Mouse (Mus musculus) neural tube, embryonic 15.5 days (tissue): ENCODE measurements at regions not wholly inside any gene's neighbourhood (a gene's known extent, or its start where the extent isn't known, plus 50 kb on each side); places are given as distances from the start of the nearest gene placed in this dataset.
"Not testable (repeated sequence)": the region's sequence is repeated elsewhere in the genome, so short reads cannot be mapped to it uniquely, and the experiment has no call there.

Experiments
- ATAC-seq: fragments of 200-750 bp; cut with Nextera tagmentation; 2 replicates; pipeline ENCODE4 v1.8.0; 2017; ENCODE audit warnings: mild to moderate bottlenecking, moderate TSS enrichment, moderate library complexity; ENCODE audit not compliant: low FRiP score
- H3K27ac ChIP-seq: fragments of 300-500 bp; sonication (generic); replicated peaks from 2 replicates; pipeline ENCODE4 v1.5.1; 2015; ENCODE audit warnings: mild to moderate bottlenecking, inconsistent platforms
- H3K27me3 ChIP-seq: fragments of 300-500 bp; sonication (generic); replicated peaks from 2 replicates; pipeline ENCODE4 v1.6.1; 2015; ENCODE audit warnings: inconsistent platforms
- H3K36me3 ChIP-seq: fragments of 300-500 bp; sonication (generic); 2 replicates; pipeline ENCODE4 v1.6.1; 2015; ENCODE audit warnings: inconsistent platforms
- H3K4me1 ChIP-seq: fragments of 300-500 bp; sonication (generic); 2 replicates; pipeline ENCODE4 v1.6.1; 2015; ENCODE audit warnings: inconsistent platforms
- H3K4me2 ChIP-seq: fragments of 300-500 bp; sonication (generic); 2 replicates; pipeline ENCODE4 v1.6.1; 2015; ENCODE audit warnings: inconsistent platforms, mild to moderate bottlenecking, moderate library complexity
- H3K4me3 ChIP-seq: fragments of 300-500 bp; sonication (generic); replicated peaks from 2 replicates; pipeline ENCODE4 v1.5.1; 2015; ENCODE audit warnings: mild to moderate bottlenecking, inconsistent platforms
- H3K9ac ChIP-seq: fragments of 300-500 bp; sonication (generic); replicated peaks from 2 replicates; pipeline ENCODE4 v1.6.1; 2015; ENCODE audit warnings: mild to moderate bottlenecking, inconsistent platforms
- H3K9me3 ChIP-seq: fragments of 300-500 bp; sonication (generic); replicated peaks from 2 replicates; pipeline ENCODE4 v1.6.1; 2016; ENCODE audit warnings: inconsistent platforms
- WGBS: fragments of 180-500 bp; shearing (Covaris S2); methylation state at CpG from one replicate; pipeline ENCODE4 v1.1.7; 2015; ENCODE audit warnings: mixed read lengths; 5-methylcytosine and 5-hydroxymethylcytosine counted together

DNA sequence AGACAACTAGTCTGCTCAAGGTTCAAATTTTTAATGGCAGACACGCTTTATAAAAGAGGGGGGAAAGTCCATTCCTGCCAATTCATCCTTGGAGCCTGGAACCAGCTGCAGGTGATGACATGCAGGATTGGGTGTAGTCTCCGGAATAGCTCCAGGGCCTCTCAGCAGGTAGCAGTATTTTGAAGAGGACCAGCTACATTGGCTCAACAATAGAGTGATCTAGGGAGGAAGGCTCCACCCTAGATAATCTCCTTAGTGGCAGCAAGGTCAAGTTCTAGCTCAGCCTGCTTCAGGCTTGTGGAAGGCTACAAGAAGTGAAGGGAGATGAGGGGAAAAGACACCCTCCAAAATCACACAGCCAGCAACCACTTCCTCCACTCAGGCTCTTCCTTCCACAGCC, 1405.1 kb downstream of the 4930444P10Rik start:
- not testable (repeated sequence) for H3K4me1 ChIP-seq, H3K36me3 ChIP-seq, H3K9ac ChIP-seq, ATAC-seq, H3K27me3 ChIP-seq, H3K27ac ChIP-seq, H3K4me3 ChIP-seq, H3K4me2 ChIP-seq, H3K9me3 ChIP-seq
- WGBS = 92% methylated on average over 2 of the region's 2 CpGs

DNA sequence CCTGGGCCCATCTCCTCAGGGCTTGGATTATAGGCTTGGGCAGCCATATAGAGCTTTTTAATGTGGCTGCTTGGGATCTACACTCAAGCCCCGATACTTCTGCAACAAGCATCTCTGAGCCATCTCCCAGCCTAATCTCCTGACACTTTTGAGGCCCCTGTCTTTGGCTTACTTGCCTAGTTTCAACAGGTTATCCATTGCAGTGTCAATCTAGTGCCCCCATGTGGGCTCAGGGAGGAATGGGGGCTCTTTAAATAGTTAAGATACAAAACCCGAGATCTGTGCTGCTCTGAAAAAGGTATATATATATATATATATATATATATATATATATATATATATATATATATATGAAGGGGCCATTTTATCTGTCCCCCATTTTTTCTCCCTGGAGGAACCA, 1407.0 kb downstream of the 4930444P10Rik start:
- Histone ChIP-seq H3K36me3 (no peaks in the 10 kb centered on the region), H3K9me3 (no peaks in the 10 kb centered on the region), H3K4me1 (no peaks in the 10 kb centered on the region), H3K27ac (no peak overlapping the region), H3K4me2 (no peak overlapping the region), H3K9ac (no peak overlapping the region), H3K4me3 (no peak overlapping the region), H3K27me3 (no peaks in the 10 kb centered on the region)
- 59% methylated on average over 2 of the region's 2 CpGs for WGBS
- no peak for ATAC-seq

DNA sequence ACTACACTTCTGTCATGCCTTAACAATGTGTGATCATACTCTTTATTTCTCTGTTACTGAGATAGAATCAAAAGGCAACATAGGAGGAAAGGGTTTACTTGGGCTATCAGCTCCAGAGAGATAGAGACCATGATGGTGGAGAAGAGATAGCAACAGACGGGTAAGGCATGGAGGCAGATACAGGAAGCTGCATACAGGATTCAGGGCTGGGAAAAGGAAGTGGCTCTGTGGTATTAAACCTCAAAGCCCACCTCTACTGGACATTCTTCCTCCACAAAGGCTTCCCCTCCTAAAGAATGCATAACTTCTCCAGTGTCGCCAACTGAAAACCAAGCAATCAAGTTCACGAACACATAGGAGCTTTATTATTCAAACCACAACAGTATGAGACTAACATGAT, 1412.7 kb downstream of the 4930444P10Rik start:
- H3K9ac ChIP-seq = no peak overlapping the region
- no peak overlapping the region for H3K4me2 ChIP-seq
- H3K27me3 ChIP-seq = no peaks in the 10 kb centered on the region
- no peak overlapping the region for H3K4me3 ChIP-seq
- H3K27ac ChIP-seq = no peak overlapping the region
- no peaks in the 10 kb centered on the region for H3K9me3 ChIP-seq
- no peaks in the 10 kb centered on the region for H3K4me1 ChIP-seq
- H3K36me3 ChIP-seq = no peaks in the 10 kb centered on the region
- WGBS = 92% methylated on average over 3 of the region's 3 CpGs
- no peak for ATAC-seq

DNA sequence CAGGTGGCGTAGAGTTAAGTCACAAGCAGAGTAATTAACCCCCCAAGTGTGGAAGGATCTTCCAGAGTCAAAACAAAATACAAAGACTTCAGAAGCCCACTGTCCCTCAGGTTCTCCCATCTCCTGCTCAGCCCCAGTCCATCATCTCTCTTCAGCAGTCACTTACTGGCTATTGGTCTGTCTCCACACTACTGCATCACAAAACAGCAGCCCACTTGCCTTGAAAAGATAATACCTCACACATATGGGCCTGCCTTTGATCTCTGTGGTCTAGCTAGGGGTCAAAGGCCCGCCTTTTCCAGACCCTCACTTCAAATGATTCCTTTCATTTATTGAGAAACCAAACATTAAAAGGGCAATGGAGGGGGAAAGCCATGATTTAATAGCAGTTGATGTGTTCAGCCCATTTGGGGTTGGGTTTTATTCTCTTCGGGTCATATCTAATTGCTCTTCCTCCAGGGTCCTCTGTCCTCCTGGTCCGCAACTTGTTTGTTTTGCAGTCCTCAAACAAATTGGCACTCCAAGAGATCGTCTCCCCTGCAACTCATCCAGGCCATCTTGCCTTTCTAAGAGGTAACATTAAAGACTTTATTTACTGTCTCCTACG, 1420.6 kb downstream of the 4930444P10Rik start:
- H3K36me3 ChIP-seq = no peaks in the 10 kb centered on the region
- no peaks in the 10 kb centered on the region for H3K4me1 ChIP-seq
- H3K4me2 ChIP-seq = no peak overlapping the region
- no peak for ATAC-seq
- no peak overlapping the region for H3K9ac ChIP-seq
- WGBS = 25% methylated on average over 6 of the region's 6 CpGs
- no peaks in the 10 kb centered on the region for H3K9me3 ChIP-seq
- H3K4me3 ChIP-seq = no peak overlapping the region
- no peak overlapping the region for H3K27ac ChIP-seq
- no peaks in the 10 kb centered on the region for H3K27me3 ChIP-seq

DNA sequence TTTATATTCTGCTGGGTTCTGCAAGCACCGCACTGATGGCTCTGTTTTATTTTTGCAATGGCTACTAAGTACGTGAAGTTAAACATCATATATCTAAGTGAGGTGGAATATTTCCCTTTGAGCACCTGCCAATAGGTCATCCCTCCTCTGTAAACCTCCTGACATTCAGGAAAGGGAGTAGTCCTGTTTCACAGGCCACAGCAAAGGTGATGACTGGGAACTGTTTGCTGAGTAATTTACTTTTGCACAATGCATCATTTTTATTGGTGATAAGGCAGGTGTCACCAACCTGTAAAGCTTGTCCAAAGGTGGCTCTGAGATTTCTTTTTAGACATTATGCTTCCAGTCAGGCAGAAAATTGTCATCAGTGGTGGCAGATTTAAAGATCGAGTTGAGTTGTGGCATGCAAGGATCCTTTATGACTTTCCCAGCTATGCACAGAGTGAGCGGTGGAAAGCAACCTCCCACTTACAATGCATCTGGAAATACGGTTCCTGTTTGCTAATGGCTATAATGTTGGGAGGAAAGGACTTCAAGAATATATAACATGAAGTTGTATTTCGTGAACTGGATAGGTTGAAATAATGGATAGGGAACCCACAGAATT, 1430.3 kb downstream of the 4930444P10Rik start:
- no peak for ATAC-seq
- WGBS = 72% methylated on average over 6 of the region's 6 CpGs
- H3K36me3 ChIP-seq = no peaks in the 10 kb centered on the region

DNA sequence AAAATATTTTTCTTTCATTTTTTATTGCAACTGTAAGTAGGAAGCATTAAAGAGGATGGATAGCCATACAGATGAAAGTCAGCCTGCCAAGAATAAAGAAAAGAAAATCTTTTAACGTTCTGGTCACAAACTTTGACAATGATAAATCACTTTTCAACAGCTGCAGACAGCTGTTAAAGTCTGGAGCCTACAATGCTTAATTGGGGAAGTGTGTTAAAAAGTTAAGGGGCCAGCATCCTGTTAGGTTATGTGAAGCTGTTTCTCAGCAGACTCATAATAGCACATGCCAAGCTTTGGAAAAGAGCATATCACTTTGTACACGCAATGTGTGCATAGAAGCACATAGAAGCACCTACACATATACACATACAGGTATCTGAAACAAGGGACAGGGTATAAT, 1431.3 kb downstream of the 4930444P10Rik start:
- Histone ChIP-seq H3K4me1 (no peaks in the 10 kb centered on the region), H3K9ac (no peak overlapping the region), H3K4me3 (no peak overlapping the region), H3K27me3 (no peaks in the 10 kb centered on the region), H3K9me3 (no peaks in the 10 kb centered on the region), H3K27ac (no peak overlapping the region), H3K4me2 (no peak overlapping the region), H3K36me3 (no peaks in the 10 kb centered on the region)
- ATAC-seq = no peak
- 47% methylated on average over 2 of the region's 2 CpGs for WGBS

More for the DNA sequence above, 1430.3 kb downstream of the 4930444P10Rik start:
- Histone ChIP-seq H3K4me2 (no peak overlapping the region), H3K4me1 (no peaks in the 10 kb centered on the region), H3K27ac (no peak overlapping the region), H3K27me3 (no peaks in the 10 kb centered on the region), H3K9me3 (no peaks in the 10 kb centered on the region), H3K9ac (no peak overlapping the region), H3K4me3 (no peak overlapping the region)

DNA sequence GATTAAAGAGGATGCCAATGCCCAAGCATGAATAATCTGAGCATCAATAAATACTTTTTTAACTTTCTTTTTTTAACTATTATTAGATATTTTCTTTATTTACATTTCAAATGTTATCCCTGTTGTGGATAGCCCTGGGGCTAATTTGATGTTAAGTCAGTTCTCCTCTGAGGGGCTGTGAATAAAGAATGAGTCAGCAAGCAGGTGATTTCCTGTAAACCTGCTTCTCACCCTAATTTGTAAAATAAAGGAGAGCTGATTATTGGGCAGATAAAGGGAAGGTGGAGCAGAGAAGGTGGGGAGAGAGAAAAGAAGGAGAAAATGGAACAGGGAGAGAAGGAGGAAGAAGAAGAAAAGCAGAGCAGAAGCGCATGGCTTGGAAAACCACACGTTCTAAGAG, 1442.8 kb downstream of the 4930444P10Rik start:
- no peaks in the 10 kb centered on the region for H3K9me3 ChIP-seq
- H3K36me3 ChIP-seq = no peaks in the 10 kb centered on the region
- WGBS = 82% methylated on average over 2 of the region's 2 CpGs
- H3K27me3 ChIP-seq = no peaks in the 10 kb centered on the region
- no peak overlapping the region for H3K27ac ChIP-seq
- no peaks in the 10 kb centered on the region for H3K4me1 ChIP-seq
- H3K9ac ChIP-seq = no peak overlapping the region
- no peak overlapping the region for H3K4me3 ChIP-seq
- H3K4me2 ChIP-seq = no peak overlapping the region
- no peak for ATAC-seq

DNA sequence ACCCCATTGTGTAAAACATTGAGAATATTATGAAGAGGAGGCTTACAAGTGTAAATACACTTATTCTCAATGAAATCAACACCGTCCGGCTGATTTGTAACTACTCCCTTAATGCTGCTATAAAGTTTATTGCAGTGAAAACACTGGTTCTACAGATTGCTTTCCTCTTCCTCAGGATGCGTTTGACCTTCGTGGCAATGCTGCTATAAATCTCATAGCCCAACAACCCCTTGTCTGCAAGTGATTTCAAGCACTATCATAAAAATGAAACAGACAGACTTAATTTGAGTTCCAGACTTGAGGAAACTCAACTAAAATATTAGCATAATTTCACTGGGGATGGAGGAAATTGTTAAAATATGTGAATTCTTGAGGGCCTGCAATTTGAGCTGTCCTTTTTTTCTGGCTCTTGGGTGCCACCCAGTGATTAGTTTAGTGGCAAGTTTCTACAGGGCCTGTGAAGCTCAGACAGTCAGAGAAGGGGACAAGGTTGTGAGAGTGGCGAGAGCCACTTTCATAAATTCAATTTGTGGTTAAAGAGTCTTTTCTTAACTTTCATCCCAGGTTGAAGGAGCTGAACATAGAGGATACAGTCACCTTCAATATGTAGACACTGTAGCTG, 1457.4 kb downstream of the 4930444P10Rik start:
- no peak overlapping the region for H3K27ac ChIP-seq
- no peak for ATAC-seq
- H3K4me2 ChIP-seq = no peak overlapping the region
- WGBS = 21% methylated on average over 5 of the region's 5 CpGs
- H3K9ac ChIP-seq = no peak overlapping the region
- H3K4me1 ChIP-seq = no peaks in the 10 kb centered on the region
- no peak overlapping the region for H3K4me3 ChIP-seq
- H3K9me3 ChIP-seq = no peaks in the 10 kb centered on the region
- no peaks in the 10 kb centered on the region for H3K36me3 ChIP-seq
- H3K27me3 ChIP-seq = no peaks in the 10 kb centered on the region

DNA sequence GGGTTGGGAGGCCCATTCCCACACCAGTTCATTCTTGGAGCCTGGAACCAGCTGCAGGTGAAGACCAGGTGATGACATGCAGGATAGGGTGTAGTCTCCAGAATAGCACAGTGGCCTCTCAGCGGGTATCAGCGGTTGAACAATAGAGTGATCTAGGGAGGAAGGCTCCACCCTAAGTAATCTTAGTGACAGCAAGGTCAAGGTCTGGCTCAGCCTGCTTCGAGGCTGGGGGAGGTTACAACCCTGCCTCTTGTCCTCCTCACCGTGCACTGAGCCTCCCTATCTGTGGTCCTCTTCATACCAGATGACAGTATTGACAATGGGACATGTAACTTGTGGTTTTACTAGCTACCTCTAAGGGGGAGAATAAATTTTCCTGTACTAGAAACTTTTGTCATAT, 1461.1 kb downstream of the 4930444P10Rik start:
- no peak overlapping the region for H3K4me3 ChIP-seq
- ATAC-seq = no peak
- no peaks in the 10 kb centered on the region for H3K9me3 ChIP-seq
- no peak overlapping the region for H3K9ac ChIP-seq
- 34% methylated on average over 4 of the region's 4 CpGs for WGBS
- no peak overlapping the region for H3K4me2 ChIP-seq
- no peaks in the 10 kb centered on the region for H3K27me3 ChIP-seq
- no peaks in the 10 kb centered on the region for H3K4me1 ChIP-seq
- no peaks in the 10 kb centered on the region for H3K36me3 ChIP-seq
- no peak overlapping the region for H3K27ac ChIP-seq

DNA sequence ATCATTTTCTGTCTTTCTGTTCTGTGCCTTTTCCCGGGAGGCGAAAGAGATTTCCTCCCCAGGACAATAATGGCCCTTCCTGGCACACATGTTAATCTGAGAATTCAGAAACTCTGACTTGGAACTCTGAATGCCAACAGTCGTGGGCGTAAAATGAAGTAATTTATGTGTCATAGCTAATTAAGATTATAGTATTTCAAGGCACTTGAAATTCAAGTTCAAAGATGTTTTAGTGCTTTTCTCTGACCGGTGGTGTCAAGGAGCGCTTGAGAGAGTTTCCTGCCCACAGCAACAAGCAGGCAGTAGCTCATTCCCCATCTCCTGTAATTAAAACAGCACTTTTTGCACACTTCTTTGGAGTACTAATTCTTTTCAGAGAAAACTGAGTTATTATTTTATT, 1465.9 kb downstream of the 4930444P10Rik start:
- WGBS = 36% methylated on average over 6 of the region's 6 CpGs
- no peak overlapping the region for H3K9ac ChIP-seq
- no peak overlapping the region for H3K4me2 ChIP-seq
- H3K4me3 ChIP-seq = no peak overlapping the region
- ATAC-seq = no peak
- no peaks in the 10 kb centered on the region for H3K36me3 ChIP-seq
- no peaks in the 10 kb centered on the region for H3K9me3 ChIP-seq
- no peaks in the 10 kb centered on the region for H3K4me1 ChIP-seq
- H3K27me3 ChIP-seq = no peaks in the 10 kb centered on the region
- no peak overlapping the region for H3K27ac ChIP-seq

DNA sequence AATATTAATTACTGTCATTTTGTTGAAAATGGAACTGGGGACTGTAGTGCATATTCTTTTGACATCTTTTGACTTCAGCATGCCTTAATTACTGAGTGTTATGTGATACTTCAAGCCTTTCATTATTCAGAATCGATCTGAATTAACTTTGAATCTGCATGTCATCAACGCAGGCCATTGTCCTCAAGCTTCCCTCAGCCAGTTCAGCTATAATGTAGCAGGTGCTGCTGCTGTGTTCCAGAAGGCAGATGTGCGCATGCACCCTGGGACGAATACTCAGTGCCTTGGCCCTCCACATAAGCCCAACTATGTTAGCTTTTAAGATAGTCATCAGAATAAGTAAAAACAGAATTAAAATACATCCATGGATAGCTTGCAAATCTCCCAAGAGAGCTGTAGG, 1466.4 kb downstream of the 4930444P10Rik start:
- Histone ChIP-seq H3K4me1 (no peaks in the 10 kb centered on the region), H3K36me3 (no peaks in the 10 kb centered on the region), H3K27me3 (no peaks in the 10 kb centered on the region), H3K4me3 (no peak overlapping the region), H3K9ac (no peak overlapping the region), H3K9me3 (no peaks in the 10 kb centered on the region), H3K27ac (no peak overlapping the region), H3K4me2 (no peak overlapping the region)
- 55% methylated on average over 4 of the region's 4 CpGs for WGBS
- ATAC-seq = no peak

DNA sequence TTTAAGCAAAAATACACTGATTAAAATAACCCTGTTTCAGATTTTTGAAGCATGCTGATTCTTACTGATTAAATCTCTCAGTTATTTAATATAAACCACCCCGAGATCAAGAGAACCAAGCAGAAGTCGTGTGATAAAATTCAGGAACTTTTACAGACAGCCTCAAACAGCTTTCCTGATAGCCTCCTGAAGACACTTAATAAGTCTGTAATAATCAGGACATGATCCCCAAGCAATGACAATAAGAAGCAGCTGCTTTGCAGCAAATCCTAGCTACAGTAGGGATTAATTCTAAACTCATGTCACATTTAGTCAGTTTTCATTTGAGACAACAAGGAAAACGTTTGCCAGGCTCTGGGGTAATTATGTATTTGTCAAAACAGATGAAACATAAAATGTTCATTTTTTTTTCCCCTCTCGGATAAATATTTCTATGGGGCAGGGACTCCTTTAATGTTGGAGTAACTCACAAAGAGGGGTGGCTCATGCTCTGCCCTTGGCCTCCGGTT, 1472.1 kb downstream of the 4930444P10Rik start:
- no peaks in the 10 kb centered on the region for H3K4me1 ChIP-seq
- no peak for ATAC-seq
- no peaks in the 10 kb centered on the region for H3K9me3 ChIP-seq
- H3K36me3 ChIP-seq = no peaks in the 10 kb centered on the region
- no peak overlapping the region for H3K27ac ChIP-seq
- no peak overlapping the region for H3K4me2 ChIP-seq
- no peak overlapping the region for H3K4me3 ChIP-seq
- 68% methylated on average over 5 of the region's 5 CpGs for WGBS
- no peak overlapping the region for H3K9ac ChIP-seq
- no peaks in the 10 kb centered on the region for H3K27me3 ChIP-seq
